Mouse (Mus musculus) thymus, adult 2 months (tissue): ENCODE measurements around the gene Abcb1b.

ENCODE experiments used
- CTCF ChIP-seq: fragments of 200-500 bp; IDR thresholded peaks from 2 replicates; pipeline ENCODE4 v1.5.1; 2012; ENCODE audit warnings: mild to moderate bottlenecking, control low read depth, low read length, moderate library complexity, borderline replicate concordance; ENCODE audit not compliant: control insufficient read depth, poor library complexity, insufficient read depth; ENCODE audit errors: extremely low read depth
- POLR2A ChIP-seq: fragments of 200-500 bp; IDR thresholded peaks from 2 replicates; pipeline ENCODE4 v1.6.1; 2012; ENCODE audit warnings: mild to moderate bottlenecking, low read length, control low read depth, moderate library complexity; ENCODE audit not compliant: control insufficient read depth, poor library complexity, insufficient read depth; ENCODE audit errors: extremely low read depth

DNA sequence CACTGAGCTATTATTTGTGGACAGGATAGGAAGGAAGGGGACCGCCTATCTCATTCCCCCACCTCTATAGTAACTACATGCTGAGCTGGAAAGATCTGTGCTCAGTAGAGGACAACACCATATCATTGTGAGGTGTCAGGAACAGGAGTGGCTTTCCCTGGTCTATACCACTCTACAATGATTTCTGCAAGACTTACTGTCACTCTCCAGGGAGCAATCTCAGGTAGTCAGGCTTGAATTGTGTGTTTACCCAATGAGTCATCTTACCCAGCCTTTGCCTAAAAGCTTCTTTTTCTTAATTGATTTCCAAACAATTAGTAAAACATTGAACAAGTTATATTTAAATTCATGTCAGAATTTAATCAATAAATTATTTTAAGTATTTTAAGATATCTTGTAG lies 15.9 kb downstream of the Abcb1b start:
- TF ChIP-seq CTCF (no peak), POLR2A (no peak)
